Mouse (Mus musculus) layer of hippocampus, adult 18-20 months (tissue): ENCODE data around the gene Klhdc10. TPM values are rescaled to one million over a fixed set of nuclear protein-coding genes. Genes with fewer than 3 reads are reported as not detected.

ENCODE experiments used
- DNase-seq, 2 experiments: peaks; one replicate each; pipeline ENCODE4 v3.0.0; 2022; ENCODE audit warnings: low spot score in 2 of 2
- total RNA-seq, 2 experiments: library from RNA; stranded (reverse); gene quantifications; 2 replicates each; pipeline ENCODE4 v1.2.3; 2021

Klhdc10 gene
- total RNA-seq, 2 experiments from 2014 or later, result 85.1 to 93.9 TPM

GRCm38 (mm10) chr6:30465586-30465985, 63.9 kb downstream of the Klhdc10 start:
- DNase-seq, result no peak

DNA sequence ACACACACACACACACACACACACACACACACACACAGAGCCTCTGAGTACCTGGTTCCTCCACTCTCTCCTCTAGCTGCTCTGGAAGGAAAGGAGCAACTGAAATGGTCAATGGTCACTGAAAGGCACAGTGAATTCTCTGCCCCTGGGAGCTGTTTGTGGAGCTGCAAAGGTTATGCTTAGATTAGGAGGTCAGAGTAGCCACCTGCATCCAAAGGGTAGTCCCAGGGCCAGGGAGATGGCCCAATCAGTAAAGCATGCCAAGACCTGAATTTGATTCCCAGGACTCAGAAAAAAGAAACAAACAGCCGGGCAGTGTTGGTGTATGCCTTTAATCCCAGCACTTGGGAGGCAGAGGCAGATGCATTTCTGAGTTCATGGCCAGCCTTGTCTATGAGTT, 66.4 kb downstream of the Klhdc10 start:
- DNase-seq, result no peak

DNA sequence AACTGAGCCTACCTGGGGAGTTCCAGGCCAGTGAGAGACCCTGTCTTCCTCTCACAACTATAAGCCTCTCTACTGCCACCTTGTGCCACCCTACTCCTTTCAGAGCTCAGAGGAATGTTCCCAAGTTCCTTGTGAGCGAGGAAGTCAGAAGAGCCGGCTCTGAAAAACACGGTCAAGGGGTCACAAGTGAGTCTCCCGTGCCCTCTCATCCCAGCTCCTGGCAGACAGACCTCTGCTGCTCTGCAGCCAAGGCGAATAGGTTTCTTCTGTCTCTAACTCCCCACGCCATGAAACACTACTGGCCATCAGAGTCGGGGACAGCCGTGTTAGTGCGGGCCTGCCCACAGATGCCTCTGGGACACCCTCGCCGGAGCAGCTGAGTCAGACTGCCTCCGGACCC, 67.0 kb downstream of the Klhdc10 start:
- DNase-seq, result peak in 1 of 2 experiments; percentile 49

- DNase-seq, result peak; percentile 23 to 30
Measured at GRCm38 (mm10) chr6:30469370-30469769, 67.7 kb downstream of the Klhdc10 start.

GRCm38 (mm10) chr6:30471706-30472105, 70.0 kb downstream of the Klhdc10 start:
- DNase-seq, result no peak

- peak; percentile 34 to 67 for DNase-seq
Measured at GRCm38 (mm10) chr6:30476025-30476765, 74.5 kb downstream of the Klhdc10 start.

DNA sequence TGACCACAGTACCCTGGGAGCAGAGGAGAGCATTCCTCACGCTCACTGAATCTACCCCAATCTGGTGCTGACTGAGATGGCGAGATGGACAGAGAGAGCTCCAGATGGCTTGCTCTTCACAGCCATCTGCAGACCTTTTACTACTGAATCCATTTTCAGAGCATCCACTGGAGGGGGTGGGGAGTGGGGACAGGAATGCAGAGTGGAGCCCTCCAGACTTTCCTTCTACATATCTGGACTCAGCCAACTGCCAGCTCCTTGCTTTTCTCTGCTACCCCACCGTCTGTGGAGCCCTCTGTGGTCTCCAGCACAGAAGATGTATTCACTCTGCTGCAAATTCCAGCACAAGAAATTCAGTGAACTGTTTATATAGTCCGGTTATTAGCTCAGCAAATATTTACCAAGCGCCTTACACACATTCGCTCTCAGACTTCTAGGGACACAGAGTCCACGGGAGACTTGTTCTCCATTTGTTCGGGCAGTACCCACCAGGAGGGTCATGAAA, 75.6 kb downstream of the Klhdc10 start:
- DNase-seq, result peak in 1 of 2 experiments; percentile 45

DNA sequence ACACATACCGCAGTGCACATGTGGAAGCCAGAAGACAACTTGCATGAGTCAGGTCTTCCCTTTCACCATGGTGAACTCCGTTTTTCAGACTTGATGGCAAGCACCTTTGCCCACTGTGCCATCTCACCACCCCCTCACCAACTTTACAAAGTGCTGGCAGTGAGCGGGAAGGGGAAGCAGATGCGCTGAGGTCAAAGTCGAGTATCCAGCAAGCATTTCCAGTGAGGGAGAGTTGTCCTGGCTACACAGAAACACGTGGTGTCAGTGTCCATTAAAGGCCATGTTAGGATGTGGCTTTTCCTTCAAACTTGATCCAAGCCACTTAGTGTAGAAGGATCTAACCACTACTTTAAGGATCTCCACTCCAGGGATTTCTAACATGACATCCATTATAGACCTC, 76.1 kb downstream of the Klhdc10 start:
- no peak for DNase-seq

GRCm38 (mm10) chr6:30479418-30479817, 77.8 kb downstream of the Klhdc10 start:
- DNase-seq, result no peak

- no peak for DNase-seq
Measured at GRCm38 (mm10) chr6:30482908-30483307, 81.2 kb downstream of the Klhdc10 start.

- no peak for DNase-seq
Measured at GRCm38 (mm10) chr6:30486504-30486903, 84.8 kb downstream of the Klhdc10 start.

- DNase-seq, result no peak
Measured at GRCm38 (mm10) chr6:30499049-30499448, 97.4 kb downstream of the Klhdc10 start.

Other genes starting within 250 kb of the Klhdc10 start
- 10 to 100 TPM; 88.4 to 89.6 TPM for gene Ube2h, start 97.3 kb upstream of the Klhdc10 start, total RNA-seq
- gene Zc3hc1, start 10.8 kb upstream of the Klhdc10 start, total RNA-seq, result 10 to 100 TPM; 23.8 to 26.5 TPM
- gene Tmem209, start 107.9 kb downstream of the Klhdc10 start, total RNA-seq, result 10 to 100 TPM; 18.6 to 23.3 TPM
- under 1 TPM; 0.54 to 0.63 TPM for gene Ssmem1, start 108.0 kb downstream of the Klhdc10 start, total RNA-seq
- under 1 TPM; 0.56 to 0.87 TPM for gene Cpa2, start 139.7 kb downstream of the Klhdc10 start, total RNA-seq
- not detected for gene Cpa4, start 166.5 kb downstream of the Klhdc10 start, total RNA-seq
- not detected for gene Cpa5, start 209.1 kb downstream of the Klhdc10 start, total RNA-seq
- gene Cpa1, start 237.3 kb downstream of the Klhdc10 start, total RNA-seq, result not detected